Mouse (Mus musculus) heart, embryonic 13.5 days (tissue): ENCODE measurements at regions not wholly inside any gene's neighbourhood (a gene's known extent, or its start where the extent isn't known, plus 50 kb on each side); places are given as distances from the start of the nearest gene placed in this dataset.

Experiments
- ATAC-seq: fragments of 200-750 bp; cut with Nextera tagmentation; 2 replicates; pipeline ENCODE4 v1.8.0; 2017; ENCODE audit warnings: moderate TSS enrichment; ENCODE audit not compliant: insufficient number of reproducible peaks, low FRiP score, low TSS enrichment; ENCODE audit errors: extremely low read depth
- H3K27ac ChIP-seq: fragments of 300-500 bp; sonication (generic); replicated peaks from 2 replicates; pipeline ENCODE4 v1.5.1; 2015; ENCODE audit warnings: moderate library complexity, mild to moderate bottlenecking, inconsistent platforms
- H3K27me3 ChIP-seq: fragments of 300-500 bp; sonication (generic); replicated peaks from 2 replicates; pipeline ENCODE4 v1.6.1; 2015; ENCODE audit warnings: mild to moderate bottlenecking, inconsistent platforms
- H3K36me3 ChIP-seq: fragments of 300-500 bp; sonication (generic); 2 replicates; pipeline ENCODE4 v1.6.1; 2015; ENCODE audit warnings: mild to moderate bottlenecking, inconsistent platforms
- H3K4me1 ChIP-seq: fragments of 300-500 bp; sonication (generic); 2 replicates; pipeline ENCODE4 v1.6.1; 2015; ENCODE audit warnings: inconsistent platforms
- H3K4me2 ChIP-seq: fragments of 300-500 bp; sonication (generic); 2 replicates; pipeline ENCODE4 v1.6.1; 2015; ENCODE audit warnings: inconsistent platforms, mild to moderate bottlenecking, moderate library complexity
- H3K4me3 ChIP-seq: fragments of 300-500 bp; sonication (generic); 2 replicates; pipeline ENCODE4 v1.5.1; 2015; ENCODE audit warnings: moderate library complexity, mild to moderate bottlenecking, inconsistent platforms
- H3K9ac ChIP-seq: fragments of 300-500 bp; sonication (generic); 2 replicates; pipeline ENCODE4 v1.6.1; 2015; ENCODE audit warnings: inconsistent platforms, mild to moderate bottlenecking, moderate library complexity
- H3K9me3 ChIP-seq: fragments of 300-500 bp; sonication (generic); 2 replicates; pipeline ENCODE4 v1.6.1; 2016; ENCODE audit warnings: inconsistent platforms
- WGBS: fragments of 180-500 bp; shearing (Covaris S2); methylation state at CpG from one replicate; pipeline ENCODE4 v1.1.7; 2015; ENCODE audit warnings: mixed read lengths; 5-methylcytosine and 5-hydroxymethylcytosine counted together

DNA sequence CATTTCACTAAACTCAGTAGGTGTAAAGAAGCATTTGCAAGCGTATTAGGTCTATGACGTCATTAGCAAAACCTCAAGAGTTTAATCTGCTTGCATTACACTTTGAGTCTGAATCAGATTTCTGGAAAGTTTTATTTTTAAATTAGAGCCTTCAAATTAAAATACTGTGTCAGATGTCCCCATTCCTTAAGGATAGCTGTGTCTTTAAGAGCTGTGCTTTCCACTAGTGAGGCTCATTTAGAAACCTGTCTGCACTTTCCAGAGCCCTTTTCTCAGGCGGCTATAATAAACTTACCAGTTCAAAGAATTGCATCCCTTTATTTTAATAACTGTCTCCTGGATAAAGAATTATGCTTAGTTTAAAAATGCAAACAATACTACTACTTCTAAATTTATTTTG lies 285.0 kb downstream of the Gpd2 start:
- Histone ChIP-seq H3K4me1 (no peaks in the 10 kb centered on the region), H3K36me3 (no peaks in the 10 kb centered on the region), H3K9me3 (no peaks in the 10 kb centered on the region), H3K4me3 (no peak overlapping the region), H3K4me2 (no peak overlapping the region), H3K27me3 (no peaks in the 10 kb centered on the region), H3K27ac (no peak overlapping the region), H3K9ac (no peak overlapping the region)
- no peak for ATAC-seq
- WGBS: 82% methylated on average over 3 of the region's 3 CpGs

DNA sequence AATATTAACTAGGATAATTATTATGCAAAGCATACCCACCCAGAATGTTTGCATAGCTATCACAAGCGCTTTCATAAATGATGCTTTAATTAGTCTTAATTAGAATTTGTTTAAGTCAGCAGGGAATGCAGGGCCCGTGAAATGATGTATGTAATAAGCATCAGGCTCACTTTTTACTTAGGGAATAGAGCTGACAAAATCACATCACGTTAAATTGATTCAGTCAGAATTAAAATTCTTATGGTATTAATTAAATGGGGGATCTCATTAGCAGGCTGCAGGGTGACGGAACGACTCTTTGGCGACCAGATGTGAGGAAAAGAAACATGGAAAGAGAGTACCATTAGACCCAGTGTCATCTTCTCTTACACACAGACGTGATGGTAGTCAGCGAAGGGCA lies 285.5 kb downstream of the Gpd2 start:
- no peak overlapping the region for H3K27ac ChIP-seq
- H3K4me2 ChIP-seq: no peak overlapping the region
- WGBS: 78% methylated on average over 8 of the region's 8 CpGs
- H3K9ac ChIP-seq: no peak overlapping the region
- H3K27me3 ChIP-seq: no peaks in the 10 kb centered on the region
- H3K9me3 ChIP-seq: no peaks in the 10 kb centered on the region
- no peak for ATAC-seq
- no peaks in the 10 kb centered on the region for H3K36me3 ChIP-seq
- no peak overlapping the region for H3K4me3 ChIP-seq
- no peaks in the 10 kb centered on the region for H3K4me1 ChIP-seq

DNA sequence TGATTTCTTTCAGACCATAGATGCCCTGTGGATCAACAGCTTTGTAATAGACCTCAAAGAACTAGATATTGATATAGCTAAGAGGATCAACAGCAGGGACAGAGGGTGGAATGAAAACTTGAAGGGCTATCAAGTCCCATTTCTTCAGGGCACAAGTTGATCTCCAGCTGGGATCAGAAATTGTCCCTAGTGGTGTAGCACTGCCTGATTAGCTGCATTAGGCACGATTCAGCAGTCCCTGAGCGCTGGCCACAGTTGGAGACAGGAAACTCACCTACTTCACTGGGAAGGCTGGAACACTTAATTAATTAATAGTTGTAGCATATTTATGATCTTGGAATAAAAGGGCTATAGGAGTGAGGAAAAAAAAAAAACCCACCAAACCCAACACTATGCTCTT lies 290.5 kb downstream of the Gpd2 start:
- no peaks in the 10 kb centered on the region for H3K36me3 ChIP-seq
- H3K9ac ChIP-seq: no peak overlapping the region
- no peaks in the 10 kb centered on the region for H3K9me3 ChIP-seq
- ATAC-seq: no peak
- H3K4me2 ChIP-seq: no peak overlapping the region
- no peaks in the 10 kb centered on the region for H3K4me1 ChIP-seq
- WGBS: 64% methylated on average over 2 of the region's 2 CpGs
- H3K4me3 ChIP-seq: no peak overlapping the region
- no peaks in the 10 kb centered on the region for H3K27me3 ChIP-seq
- no peak overlapping the region for H3K27ac ChIP-seq

DNA sequence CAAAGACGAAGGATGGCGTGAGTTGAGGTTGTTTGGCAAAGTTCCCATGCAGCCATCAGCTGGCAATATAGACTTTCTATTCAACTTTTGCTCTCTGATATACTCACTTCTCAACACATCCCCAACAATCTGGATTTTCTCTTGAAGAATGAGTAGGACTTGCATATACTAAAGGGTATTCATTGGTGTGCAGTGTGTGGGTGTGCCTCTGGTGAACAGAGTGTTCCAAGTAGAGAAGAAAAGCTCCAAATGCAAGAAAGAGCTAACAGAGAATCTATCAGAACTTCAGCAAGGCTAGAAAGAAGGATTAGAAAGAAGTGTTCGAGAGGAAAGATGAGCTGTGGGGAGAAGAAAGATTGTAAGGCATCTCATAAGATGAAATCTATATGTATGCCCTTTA lies 302.4 kb downstream of the Gpd2 start:
- Histone ChIP-seq H3K36me3 (no peaks in the 10 kb centered on the region), H3K9ac (no peak overlapping the region), H3K4me1 (no peaks in the 10 kb centered on the region), H3K4me3 (no peak overlapping the region), H3K27ac (no peak overlapping the region), H3K27me3 (no peaks in the 10 kb centered on the region), H3K9me3 (no peaks in the 10 kb centered on the region), H3K4me2 (no peak overlapping the region)
- ATAC-seq: no peak
- 69% methylated on average over 3 of the region's 3 CpGs for WGBS

DNA sequence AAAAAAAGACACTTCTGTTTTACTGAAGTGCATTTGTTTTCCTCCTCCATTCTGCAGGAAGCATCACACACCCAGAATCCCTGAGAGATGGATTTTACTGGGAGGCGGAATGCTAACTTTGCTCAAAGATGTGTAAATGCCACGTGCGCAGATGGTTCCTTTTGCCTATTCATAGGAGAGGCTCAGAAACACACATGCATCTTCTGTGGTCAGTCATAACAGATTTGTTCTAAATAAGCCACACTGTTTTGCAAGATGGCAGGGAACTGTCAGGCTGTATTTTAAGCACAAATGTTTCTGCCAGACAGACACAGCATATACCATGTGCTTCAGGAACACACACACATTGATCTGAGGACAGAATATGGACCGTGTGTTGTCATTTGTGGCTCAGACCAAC lies 327.8 kb downstream of the Gpd2 start:
- H3K4me1 ChIP-seq: no peaks in the 10 kb centered on the region
- WGBS: 84% methylated on average over 4 of the region's 4 CpGs
- no peak overlapping the region for H3K27ac ChIP-seq
- no peaks in the 10 kb centered on the region for H3K36me3 ChIP-seq
- no peak for ATAC-seq
- H3K27me3 ChIP-seq: no peaks in the 10 kb centered on the region
- no peak overlapping the region for H3K9ac ChIP-seq
- H3K4me3 ChIP-seq: no peak overlapping the region
- no peak overlapping the region for H3K4me2 ChIP-seq
- H3K9me3 ChIP-seq: peaks cover 3% of the 10 kb centered on the region; the same call in 1 of the 2 replicates

DNA sequence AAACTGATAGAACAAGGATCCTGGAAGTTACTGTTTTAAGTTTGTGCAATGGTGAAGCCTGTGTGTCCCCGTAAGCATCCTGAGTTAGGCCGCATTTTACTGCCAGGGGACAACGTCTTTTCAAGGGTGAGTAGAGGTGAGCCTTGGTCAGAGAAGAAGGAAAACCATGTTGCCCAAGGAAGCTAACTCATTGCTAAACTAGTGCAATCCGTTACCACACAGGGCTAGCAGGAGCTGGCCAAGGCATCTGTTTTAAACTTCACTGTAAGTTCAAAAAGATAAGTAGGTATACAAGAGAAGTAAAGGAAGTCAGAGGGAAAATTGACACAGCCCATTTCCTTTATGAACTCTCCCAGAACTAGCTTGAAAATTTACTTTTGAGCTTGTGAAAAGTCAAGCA lies 328.7 kb downstream of the Gpd2 start:
- ATAC-seq: no peak
- H3K4me1 ChIP-seq: no peaks in the 10 kb centered on the region
- WGBS: 75% methylated on average over 4 of the region's 4 CpGs
- H3K4me2 ChIP-seq: no peak overlapping the region
- peaks cover 3% of the 10 kb centered on the region; the same call in 1 of the 2 replicates for H3K9me3 ChIP-seq
- H3K9ac ChIP-seq: no peak overlapping the region
- no peaks in the 10 kb centered on the region for H3K36me3 ChIP-seq
- no peak overlapping the region for H3K4me3 ChIP-seq
- H3K27me3 ChIP-seq: no peaks in the 10 kb centered on the region
- H3K27ac ChIP-seq: no peak overlapping the region

DNA sequence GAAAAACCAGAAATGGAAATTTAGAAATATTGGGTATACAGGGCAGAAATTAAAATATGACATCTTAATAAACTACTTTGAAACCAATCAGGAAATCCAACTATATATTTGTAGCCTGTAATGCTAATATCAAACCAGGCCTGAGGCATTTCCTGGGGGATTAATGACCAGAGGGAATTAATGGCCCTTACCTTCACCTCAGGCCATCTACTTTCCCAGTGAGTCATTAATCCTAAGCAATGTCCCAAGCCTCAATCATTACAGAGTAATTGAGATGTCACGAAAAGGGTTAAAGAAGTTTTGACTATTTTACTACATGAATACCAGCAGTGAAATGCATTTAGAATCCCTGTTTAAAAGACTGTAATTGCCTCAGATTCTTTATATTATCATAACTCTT lies 329.7 kb downstream of the Gpd2 start:
- 80% methylated on average over 1 of the region's 1 CpGs for WGBS
- no peak for ATAC-seq
- H3K27me3 ChIP-seq: no peaks in the 10 kb centered on the region

DNA sequence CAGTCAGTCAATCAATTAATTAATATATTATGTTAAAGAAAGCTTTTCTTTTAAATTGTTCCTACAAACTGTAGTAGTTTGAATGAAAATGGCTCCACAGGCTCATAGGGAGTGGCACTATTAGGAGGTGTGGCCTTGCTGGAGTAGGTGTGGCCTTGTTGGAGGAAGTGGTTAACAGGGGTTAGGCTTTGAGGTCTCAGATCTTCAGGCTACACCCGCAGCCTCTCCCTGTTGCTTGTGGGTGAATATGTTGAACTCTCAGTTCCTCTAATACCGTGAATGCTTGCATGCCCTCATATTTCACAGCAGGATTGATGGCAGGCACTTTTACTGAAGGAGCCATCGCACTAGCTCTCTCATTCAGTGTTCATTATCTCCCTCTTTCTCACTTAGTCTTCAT lies 349.6 kb downstream of the Gpd2 start:
- Histone ChIP-seq H3K27me3 (no peaks in the 10 kb centered on the region), H3K9ac (no peak overlapping the region), H3K27ac (no peak overlapping the region), H3K4me1 (no peaks in the 10 kb centered on the region), H3K36me3 (no peaks in the 10 kb centered on the region), H3K4me2 (no peak overlapping the region), H3K4me3 (no peak overlapping the region), H3K9me3 (peaks cover 6% of the 10 kb centered on the region)
- WGBS: 66% methylated on average over 3 of the region's 3 CpGs
- ATAC-seq: no peak

More for the DNA sequence above, 329.7 kb downstream of the Gpd2 start:
- Histone ChIP-seq H3K36me3 (no peaks in the 10 kb centered on the region), H3K9me3 (no peaks in the 10 kb centered on the region), H3K4me1 (no peaks in the 10 kb centered on the region), H3K27ac (no peak overlapping the region), H3K4me3 (no peak overlapping the region), H3K4me2 (no peak overlapping the region), H3K9ac (no peak overlapping the region)

DNA sequence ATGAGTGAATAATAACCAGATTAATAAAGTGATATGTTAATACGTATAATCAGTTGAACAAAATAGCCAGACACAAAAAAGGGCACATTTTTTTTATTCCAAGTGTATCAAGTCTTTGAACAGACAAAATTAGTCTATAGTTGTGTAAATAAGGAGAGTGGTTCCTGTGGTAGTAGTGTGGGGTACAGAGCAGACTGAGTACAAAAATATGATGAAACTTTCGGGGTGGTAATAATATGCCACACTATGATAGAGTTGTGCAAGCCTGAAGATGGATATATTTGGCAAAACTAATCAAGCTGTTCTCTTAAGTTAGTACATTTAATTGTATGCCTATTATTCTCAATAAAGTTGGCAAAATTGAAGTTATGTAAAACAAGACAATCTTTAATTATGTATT lies 356.1 kb downstream of the Gpd2 start:
- Histone ChIP-seq H3K4me1 (no peaks in the 10 kb centered on the region), H3K27me3 (no peaks in the 10 kb centered on the region), H3K27ac (no peak overlapping the region), H3K9ac (no peak overlapping the region), H3K4me3 (no peak overlapping the region), H3K9me3 (no peaks in the 10 kb centered on the region), H3K36me3 (no peaks in the 10 kb centered on the region), H3K4me2 (no peak overlapping the region)
- ATAC-seq: no peak
- WGBS: 74% methylated on average over 2 of the region's 2 CpGs

DNA sequence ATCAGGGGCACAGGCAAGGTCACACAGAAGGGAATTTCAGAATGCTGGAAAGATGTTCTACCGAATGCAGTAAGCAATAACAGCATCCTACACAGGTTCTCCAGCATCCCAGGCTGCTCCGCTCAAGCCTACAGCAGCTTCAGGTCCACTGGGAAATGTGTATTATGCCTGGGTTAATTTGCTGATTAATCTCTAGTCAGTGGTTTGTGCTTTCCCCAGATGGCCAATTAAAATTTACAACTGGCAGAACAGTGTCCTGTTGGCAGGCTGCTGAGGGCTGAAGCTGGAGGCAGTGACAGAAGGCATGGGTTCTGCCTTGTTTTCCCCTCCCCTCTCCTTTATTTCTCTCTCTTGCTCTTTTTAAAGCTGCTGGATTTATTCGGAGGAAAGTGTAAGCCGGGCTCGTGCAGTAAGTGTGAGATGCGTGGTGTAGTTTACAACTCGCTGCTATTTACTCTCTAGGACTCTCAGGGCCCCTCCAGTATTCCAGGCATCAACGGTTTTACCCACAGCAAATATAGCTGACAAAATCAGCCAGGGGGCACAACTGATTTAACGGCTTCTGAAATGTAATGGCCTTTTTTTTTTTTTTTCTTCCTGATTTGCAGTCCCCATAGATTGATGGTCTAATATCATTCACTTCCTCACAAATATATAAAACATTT lies 360.4 kb downstream of the Gpd2 start:
- WGBS: 50% methylated on average over 9 of the region's 9 CpGs
- Histone ChIP-seq H3K4me3 (no peak overlapping the region), H3K9ac (no peak overlapping the region), H3K9me3 (no peaks in the 10 kb centered on the region), H3K4me1 (no peaks in the 10 kb centered on the region), H3K27ac (no peak overlapping the region), H3K27me3 (no peaks in the 10 kb centered on the region), H3K4me2 (no peak overlapping the region), H3K36me3 (no peaks in the 10 kb centered on the region)
- no peak for ATAC-seq

DNA sequence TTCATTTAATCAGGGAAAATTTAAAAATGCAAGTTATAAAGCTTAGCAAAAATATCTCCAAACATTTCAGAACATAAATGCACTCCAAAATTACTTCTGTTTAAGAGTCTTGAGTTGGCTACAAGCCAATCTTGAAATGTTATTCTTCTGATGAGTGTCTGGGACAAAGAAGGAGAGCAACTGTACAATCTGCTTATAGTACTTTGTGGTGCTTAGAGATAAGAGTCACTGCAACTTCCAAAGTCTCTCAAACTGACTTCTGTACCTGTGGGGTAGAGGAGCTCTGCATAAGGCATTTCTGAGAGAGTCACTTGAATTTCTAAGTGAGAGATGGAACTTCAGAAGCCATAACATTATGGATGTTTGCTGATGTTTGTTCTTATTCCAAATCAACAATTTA lies 374.2 kb downstream of the Gpd2 start:
- no peaks in the 10 kb centered on the region for H3K36me3 ChIP-seq
- no peaks in the 10 kb centered on the region for H3K9me3 ChIP-seq
- H3K4me3 ChIP-seq: no peak overlapping the region
- ATAC-seq: no peak
- 0 out of 2 replicates have a peak, but pooled peaks cover 3% of the 10 kb centered on the region for H3K27me3 ChIP-seq
- no peak overlapping the region for H3K4me2 ChIP-seq
- H3K9ac ChIP-seq: no peak overlapping the region
- H3K4me1 ChIP-seq: no peaks in the 10 kb centered on the region
- H3K27ac ChIP-seq: no peak overlapping the region

DNA sequence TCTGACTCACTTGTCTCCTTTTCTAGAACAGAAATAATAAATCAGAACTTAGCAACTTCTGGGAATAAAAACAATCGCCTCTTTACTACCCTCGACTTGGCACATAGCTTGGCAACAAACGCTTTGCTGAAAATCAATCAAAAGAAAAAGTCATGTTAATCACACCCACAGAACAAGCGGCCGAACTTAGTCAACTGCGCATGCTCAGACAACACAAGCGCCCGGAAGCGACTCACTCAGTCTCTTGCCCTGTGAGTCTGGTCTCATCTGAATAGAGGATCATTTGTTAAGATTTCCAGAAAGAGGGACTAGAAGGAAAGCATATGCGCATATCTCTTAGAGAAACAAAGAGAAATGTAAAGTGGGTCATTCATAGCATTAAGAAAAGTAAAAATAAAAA lies 375.8 kb downstream of the Gpd2 start:
- Histone ChIP-seq H3K4me1 (no peaks in the 10 kb centered on the region), H3K36me3 (no peaks in the 10 kb centered on the region), H3K4me2 (no peak overlapping the region), H3K27me3 (0 out of 2 replicates have a peak, but pooled peaks cover 3% of the 10 kb centered on the region), H3K9me3 (no peaks in the 10 kb centered on the region), H3K9ac (no peak overlapping the region), H3K4me3 (no peak overlapping the region), H3K27ac (no peak overlapping the region)
- WGBS: 63% methylated on average over 10 of the region's 10 CpGs
- ATAC-seq: no peak
